Mouse (Mus musculus) forebrain, embryonic 16.5 days (tissue): ENCODE data around the gene Acr. TPM values are rescaled to one million over a fixed set of nuclear protein-coding genes. Genes with fewer than 3 reads are reported as not detected.

Experiments used
- ATAC-seq: fragments of 200-750 bp; cut with Nextera tagmentation; 2 replicates; pipeline ENCODE4 v1.8.0; 2017; ENCODE audit warnings: mild to moderate bottlenecking, moderate library complexity
- H3K27ac ChIP-seq: fragments of 300-500 bp; sonication (generic); 2 replicates; pipeline ENCODE4 v1.5.1; 2014; ENCODE audit warnings: low read length, control low read depth
- H3K27me3 ChIP-seq: fragments of 300-500 bp; sonication (generic); replicated peaks from 2 replicates; pipeline ENCODE4 v1.6.1; 2014; ENCODE audit warnings: low read length; ENCODE audit not compliant: control insufficient read depth, insufficient read depth
- H3K36me3 ChIP-seq: fragments of 300-500 bp; sonication (generic); 2 replicates; pipeline ENCODE4 v1.6.1; 2014; ENCODE audit not compliant: control insufficient read depth, insufficient read depth
- H3K4me1 ChIP-seq: fragments of 300-500 bp; sonication (generic); replicated peaks from 2 replicates; pipeline ENCODE4 v1.6.1; 2014; ENCODE audit warnings: low read length; ENCODE audit not compliant: control insufficient read depth, insufficient read depth
- H3K4me2 ChIP-seq: fragments of 300-500 bp; sonication (generic); 2 replicates; pipeline ENCODE4 v1.6.1; 2014; ENCODE audit warnings: mild to moderate bottlenecking, low read length, control low read depth
- H3K4me3 ChIP-seq: fragments of 300-500 bp; sonication (generic); replicated peaks from 2 replicates; pipeline ENCODE4 v1.5.1; 2014; ENCODE audit warnings: mild to moderate bottlenecking, low read length, control low read depth
- H3K9ac ChIP-seq: fragments of 300-500 bp; sonication (generic); replicated peaks from 2 replicates; pipeline ENCODE4 v1.6.1; 2014; ENCODE audit warnings: low read depth, low read length, control low read depth
- H3K9me3 ChIP-seq: fragments of 300-500 bp; sonication (generic); 2 replicates; pipeline ENCODE4 v1.6.1; 2016; ENCODE audit warnings: low read length; ENCODE audit not compliant: control insufficient read depth
- WGBS: fragments of 180-500 bp; shearing (Covaris S2); extraction: QIAGEN DNeasy Blood & Tissue Kit; methylation state at CpG from one replicate; pipeline ENCODE4 v1.1.7; 2014; 5-methylcytosine and 5-hydroxymethylcytosine counted together
- polyA plus RNA-seq: library from polyadenylated mRNA; unstranded; fragments of >200 nt; fragmentation: Nextera tagmentation; extraction: Ambion mirVana; gene quantifications from 2 replicates; pipeline ENCODE4 v1.2.1, GENCODE M21; 2015

Gene Acr
- polyA plus RNA-seq, 1 experiment from 2014 or later = 2.3 TPM

DNA sequence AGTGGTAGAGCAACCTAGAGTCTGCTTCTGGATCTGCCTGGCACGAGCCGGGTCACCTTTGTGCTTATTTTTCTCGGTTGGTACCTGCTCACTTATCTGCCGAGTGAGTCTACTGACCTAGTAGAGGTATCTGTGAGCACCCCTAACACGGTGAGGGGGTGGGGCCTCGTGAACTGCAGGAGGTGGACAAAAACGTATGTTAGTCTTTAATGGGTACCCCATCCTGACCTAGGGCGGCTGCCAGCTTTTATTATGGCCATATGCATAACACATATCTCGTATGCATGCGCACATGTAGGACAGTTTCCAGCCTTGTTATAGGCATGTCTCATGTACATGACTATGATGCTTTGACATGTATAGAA is 34.3 kb upstream of the Acr start:
- no peak for ATAC-seq
- 0 out of 2 replicates have a peak overlapping the region, but pooled peaks have one; percentile 73 for H3K9ac ChIP-seq
- no peaks in the 10 kb centered on the region for H3K36me3 ChIP-seq
- WGBS = 82% methylated on average over 10 of the region's 10 CpGs
- peak overlapping the region; percentile 50 for H3K4me3 ChIP-seq
- peaks cover 27% of the 10 kb centered on the region for H3K4me1 ChIP-seq
- H3K9me3 ChIP-seq = no peaks in the 10 kb centered on the region
- no peaks in the 10 kb centered on the region for H3K27me3 ChIP-seq
- no peak overlapping the region for H3K27ac ChIP-seq
- H3K4me2 ChIP-seq = peak overlapping the region; percentile 72

DNA sequence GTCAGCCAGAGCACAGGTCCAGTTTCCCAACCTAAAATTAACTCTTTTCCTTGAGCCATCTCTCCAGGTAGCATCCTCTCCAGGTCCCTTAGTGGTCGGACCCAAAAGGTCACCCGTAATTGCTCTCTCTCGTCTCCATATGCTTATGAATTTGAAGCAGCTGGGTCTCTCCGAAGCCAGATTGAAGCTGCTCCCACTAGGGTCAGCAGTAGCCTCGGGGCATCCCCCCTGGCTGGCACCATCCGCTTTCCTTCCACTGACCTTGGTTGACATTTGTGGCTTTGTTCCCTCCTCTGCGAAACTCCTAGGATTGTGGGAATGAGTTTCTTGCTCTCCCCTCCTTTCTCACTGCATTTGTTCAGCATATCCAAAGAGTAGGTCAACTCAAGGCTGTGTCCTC is 24.0 kb upstream of the Acr start:
- Histone ChIP-seq H3K4me3 (no peak overlapping the region), H3K27me3 (no peaks in the 10 kb centered on the region), H3K4me2 (no peak overlapping the region), H3K27ac (no peak overlapping the region), H3K36me3 (no peaks in the 10 kb centered on the region), H3K9me3 (no peaks in the 10 kb centered on the region), H3K4me1 (peaks cover 17% of the 10 kb centered on the region), H3K9ac (no peak overlapping the region)
- WGBS = 93% methylated on average over 7 of the region's 7 CpGs
- ATAC-seq = no peak

DNA sequence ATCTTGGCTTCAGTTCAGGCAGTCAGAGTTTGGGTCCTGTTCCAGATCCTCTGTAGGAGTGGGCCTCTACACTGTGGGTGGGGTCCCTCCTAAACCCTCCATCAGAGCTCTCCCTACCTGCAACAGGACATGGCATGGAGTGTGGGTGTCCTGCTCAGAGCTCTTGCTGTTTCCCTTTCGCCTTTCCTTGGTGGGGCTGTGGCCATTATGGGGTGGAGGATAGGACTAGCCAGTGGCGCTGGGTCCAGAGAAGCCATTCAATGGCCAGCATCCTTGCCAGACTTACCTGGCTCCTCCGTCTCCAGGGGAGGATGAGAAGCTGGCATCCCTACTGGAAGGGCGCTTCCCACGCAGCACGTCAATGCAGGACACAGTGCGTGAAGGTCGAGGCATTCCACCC is 20.8 kb upstream of the Acr start:
- H3K36me3 ChIP-seq = peaks cover 2% of the 10 kb centered on the region; the same call in 1 of the 2 replicates
- no peak overlapping the region for H3K9ac ChIP-seq
- 0 out of 2 replicates have a peak, but pooled peaks have one; percentile 1 for ATAC-seq
- no peaks in the 10 kb centered on the region for H3K27me3 ChIP-seq
- H3K4me3 ChIP-seq = peak overlapping the region; percentile 39
- H3K4me2 ChIP-seq = peak overlapping the region; percentile 55
- 51% methylated on average over 8 of the region's 8 CpGs for WGBS
- no peaks in the 10 kb centered on the region for H3K9me3 ChIP-seq
- H3K27ac ChIP-seq = no peak overlapping the region
- H3K4me1 ChIP-seq = peaks cover 17% of the 10 kb centered on the region

DNA sequence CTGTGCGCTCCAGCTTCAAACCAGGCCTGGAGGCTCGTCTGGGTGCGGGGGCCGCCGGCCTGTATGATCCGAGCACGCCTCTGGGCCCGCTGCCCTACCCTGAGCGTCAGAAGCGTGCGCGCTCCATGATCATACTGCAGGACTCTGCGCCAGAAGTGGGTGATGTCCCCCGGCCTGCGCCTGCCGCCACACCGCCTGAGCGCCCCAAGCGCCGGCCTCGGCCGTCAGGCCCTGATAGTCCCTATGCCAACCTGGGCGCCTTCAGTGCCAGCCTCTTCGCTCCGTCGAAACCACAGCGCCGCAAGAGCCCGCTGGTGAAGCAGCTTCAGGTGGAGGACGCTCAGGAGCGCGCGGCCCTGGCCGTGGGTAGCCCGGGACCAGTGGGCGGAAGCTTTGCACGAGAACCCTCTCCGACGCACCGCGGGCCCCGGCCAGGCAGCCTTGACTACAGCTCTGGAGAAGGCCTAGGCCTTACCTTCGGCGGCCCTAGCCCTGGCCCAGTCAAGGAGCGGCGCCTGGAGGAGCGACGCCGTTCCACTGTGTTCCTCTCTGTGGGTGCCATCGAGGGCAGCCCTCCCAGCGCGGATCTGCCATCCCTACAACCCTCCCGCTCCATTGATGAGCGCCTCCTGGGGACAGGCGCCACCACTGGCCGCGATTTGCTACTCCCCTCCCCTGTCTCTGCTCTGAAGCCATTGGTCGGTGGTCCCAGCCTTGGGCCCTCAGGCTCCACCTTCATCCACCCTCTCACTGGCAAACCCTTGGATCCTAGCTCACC is 20.1 kb upstream of the Acr start:
- H3K36me3 ChIP-seq = peaks cover 2% of the 10 kb centered on the region; the same call in 1 of the 2 replicates
- WGBS = 13% methylated on average over 58 of the region's 58 CpGs
- H3K9me3 ChIP-seq = no peaks in the 10 kb centered on the region
- no peak overlapping the region for H3K27ac ChIP-seq
- no peaks in the 10 kb centered on the region for H3K27me3 ChIP-seq
- H3K4me2 ChIP-seq = peak overlapping the region; percentile 55
- peak overlapping the region; percentile 56 for H3K9ac ChIP-seq
- peak; percentile 85 for ATAC-seq
- H3K4me1 ChIP-seq = peaks cover 17% of the 10 kb centered on the region
- H3K4me3 ChIP-seq = peak overlapping the region; percentile 39

DNA sequence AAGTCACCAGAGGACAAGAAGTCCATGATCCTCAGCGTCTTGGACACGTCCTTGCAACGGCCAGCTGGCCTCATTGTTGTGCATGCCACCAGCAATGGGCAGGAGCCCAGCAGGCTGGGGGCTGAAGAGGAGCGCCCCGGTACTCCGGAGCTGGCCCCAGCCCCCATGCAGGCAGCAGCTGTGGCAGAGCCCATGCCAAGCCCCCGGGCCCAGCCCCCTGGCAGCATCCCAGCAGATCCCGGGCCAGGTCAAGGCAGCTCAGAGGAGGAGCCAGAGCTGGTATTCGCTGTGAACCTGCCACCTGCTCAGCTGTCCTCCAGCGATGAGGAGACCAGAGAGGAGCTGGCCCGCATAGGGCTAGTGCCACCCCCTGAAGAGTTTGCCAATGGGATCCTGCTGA is 19.3 kb upstream of the Acr start:
- H3K36me3 ChIP-seq = peaks cover 2% of the 10 kb centered on the region; the same call in 1 of the 2 replicates
- peak; percentile 67 for ATAC-seq
- H3K4me3 ChIP-seq = peak overlapping the region; percentile 4; the same call in 1 of the 2 replicates
- no peaks in the 10 kb centered on the region for H3K9me3 ChIP-seq
- peak overlapping the region; percentile 55 for H3K4me2 ChIP-seq
- H3K27ac ChIP-seq = no peak overlapping the region
- 18% methylated on average over 11 of the region's 11 CpGs for WGBS
- H3K4me1 ChIP-seq = peaks cover 17% of the 10 kb centered on the region
- no peaks in the 10 kb centered on the region for H3K27me3 ChIP-seq
- no peak overlapping the region; the same call in 1 of the 2 replicates for H3K9ac ChIP-seq

DNA sequence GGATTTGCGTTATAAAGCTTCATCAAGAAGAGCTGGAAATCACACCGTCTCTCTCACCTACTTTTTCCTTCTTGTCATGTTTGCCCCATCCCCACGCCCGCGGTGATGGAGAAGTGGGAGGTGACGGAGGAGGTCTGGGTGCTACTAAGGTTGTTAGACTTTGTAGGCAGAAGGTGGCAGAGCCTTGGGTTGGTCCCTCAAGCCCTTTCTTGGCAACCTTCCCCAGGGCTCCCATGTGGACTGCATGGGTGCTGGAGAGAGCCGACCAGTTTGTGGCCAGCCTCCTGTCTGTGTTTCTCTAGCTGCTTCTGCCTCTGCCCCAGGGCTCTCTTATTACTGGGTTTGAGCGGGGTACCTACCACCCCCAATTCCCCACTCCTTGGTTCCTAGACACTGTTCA is 17.6 kb upstream of the Acr start:
- H3K36me3 ChIP-seq = peaks cover 2% of the 10 kb centered on the region; the same call in 1 of the 2 replicates
- no peak for ATAC-seq
- H3K4me2 ChIP-seq = no peak overlapping the region
- H3K4me3 ChIP-seq = no peak overlapping the region
- 0 out of 2 replicates have a peak, but pooled peaks cover 1% of the 10 kb centered on the region for H3K27me3 ChIP-seq
- H3K27ac ChIP-seq = no peak overlapping the region
- 96% methylated on average over 8 of the region's 8 CpGs for WGBS
- no peaks in the 10 kb centered on the region for H3K9me3 ChIP-seq
- H3K9ac ChIP-seq = no peak overlapping the region
- H3K4me1 ChIP-seq = peaks cover 17% of the 10 kb centered on the region

DNA sequence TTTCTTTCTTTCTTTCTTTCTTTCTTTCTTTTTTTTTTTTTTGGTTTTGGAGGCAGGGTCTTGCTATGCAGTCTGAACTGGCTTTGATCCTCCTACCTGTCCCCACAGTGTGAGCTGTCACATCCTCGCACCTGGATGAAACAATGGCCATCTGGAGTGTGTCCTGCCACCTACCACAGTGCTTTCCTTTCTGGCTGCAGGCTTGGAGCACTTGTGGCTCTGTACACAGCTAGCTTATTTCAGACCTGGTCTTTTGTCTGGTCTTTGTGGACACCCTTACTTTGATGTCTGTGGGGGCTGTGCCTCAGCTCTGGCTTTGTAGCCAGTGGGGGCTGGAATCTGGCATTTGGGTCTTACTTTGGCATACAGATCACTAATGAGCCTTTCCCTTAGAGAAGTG is 16.4 kb upstream of the Acr start:
- ATAC-seq = no peak
- Histone ChIP-seq H3K9me3 (no peaks in the 10 kb centered on the region), H3K36me3 (peaks cover 2% of the 10 kb centered on the region; the same call in 1 of the 2 replicates), H3K4me3 (no peak overlapping the region), H3K4me1 (peaks cover 23% of the 10 kb centered on the region), H3K27me3 (peaks cover 9% of the 10 kb centered on the region), H3K4me2 (no peak overlapping the region), H3K9ac (no peak overlapping the region), H3K27ac (no peak overlapping the region)
- WGBS = 71% methylated on average over 1 of the region's 1 CpGs

DNA sequence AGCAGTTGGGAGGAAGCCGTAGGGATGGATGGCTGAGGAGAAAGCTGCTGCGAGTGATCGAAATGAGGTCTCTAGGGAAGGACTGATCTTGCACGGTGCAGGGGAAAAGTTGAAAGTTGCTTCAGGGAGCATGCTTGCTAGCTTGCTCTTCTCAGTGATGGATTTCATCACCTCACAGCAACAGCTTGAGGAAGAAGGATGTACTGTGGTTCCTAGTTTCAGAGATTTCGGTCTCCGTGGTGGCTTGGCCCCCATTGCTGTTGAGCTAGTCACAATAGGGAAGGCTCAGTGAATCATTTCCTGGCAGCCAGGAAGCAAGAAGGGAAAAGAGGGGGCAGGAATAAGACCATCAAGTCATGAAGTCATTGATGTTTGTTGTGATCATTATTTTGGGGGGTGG is 12.5 kb upstream of the Acr start:
- no peaks in the 10 kb centered on the region for H3K36me3 ChIP-seq
- no peak for ATAC-seq
- WGBS = 87% methylated on average over 6 of the region's 6 CpGs
- no peak overlapping the region for H3K4me3 ChIP-seq
- no peaks in the 10 kb centered on the region for H3K9me3 ChIP-seq
- peaks cover 30% of the 10 kb centered on the region for H3K27me3 ChIP-seq
- no peak overlapping the region for H3K4me2 ChIP-seq
- no peak overlapping the region for H3K27ac ChIP-seq
- no peak overlapping the region for H3K9ac ChIP-seq
- H3K4me1 ChIP-seq = peaks cover 16% of the 10 kb centered on the region

DNA sequence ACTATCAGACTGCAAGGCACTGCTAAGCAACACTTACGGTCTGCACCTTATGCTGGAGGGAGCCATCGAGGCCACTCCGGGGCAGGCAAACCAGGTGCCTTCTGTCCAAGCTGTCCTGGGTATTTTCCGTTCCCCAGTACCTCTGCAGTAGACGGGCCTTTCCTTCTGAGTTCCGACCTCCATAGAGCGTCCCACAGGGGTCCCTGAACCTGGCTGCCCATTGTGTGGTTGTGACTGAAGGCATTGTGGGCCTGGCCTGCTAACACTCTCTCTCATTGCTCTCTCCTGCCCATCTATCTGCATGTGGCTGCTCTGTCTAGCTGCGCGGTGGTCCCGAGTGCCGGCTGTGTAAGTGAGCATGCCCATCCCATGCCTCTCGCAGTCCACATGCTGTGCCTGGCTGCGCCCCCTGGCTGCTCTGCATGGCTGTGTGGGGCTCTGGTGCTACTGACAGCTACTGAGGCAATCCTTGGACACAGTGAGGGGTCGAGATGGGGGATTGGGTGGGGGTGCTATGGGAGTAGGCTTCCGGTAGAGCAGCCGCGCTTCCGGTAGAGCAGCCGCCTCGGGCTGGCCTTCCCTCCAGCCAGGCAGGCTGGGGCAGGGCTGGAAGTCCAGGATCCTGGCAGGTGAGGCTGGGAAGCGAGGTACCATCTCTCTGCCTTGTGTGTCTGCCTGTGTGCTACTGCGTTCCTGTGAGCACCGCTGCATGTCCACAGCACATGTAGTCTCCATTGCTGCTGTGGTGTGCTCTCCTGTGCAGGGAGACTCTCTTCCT is 11.5 kb upstream of the Acr start:
- Histone ChIP-seq H3K36me3 (no peaks in the 10 kb centered on the region), H3K4me1 (peaks cover 16% of the 10 kb centered on the region), H3K27ac (no peak overlapping the region), H3K4me2 (peak overlapping the region; percentile 37), H3K9me3 (no peaks in the 10 kb centered on the region), H3K27me3 (peaks cover 30% of the 10 kb centered on the region), H3K4me3 (peak overlapping the region; percentile 15; the same call in 1 of the 2 replicates), H3K9ac (0 out of 2 replicates have a peak overlapping the region, but pooled peaks have one; percentile 13)
- WGBS = 30% methylated on average over 23 of the region's 23 CpGs
- peak; percentile 69 for ATAC-seq
